Mouse (Mus musculus) liver, postnatal 0 days (tissue): Measurements from ENCODE around the gene Tmem179b. TPM values are rescaled to one million over a fixed set of nuclear protein-coding genes. Genes with fewer than 3 reads are reported as not detected.

ENCODE experiments used
- ATAC-seq: fragments of 200-750 bp; cut with Nextera tagmentation; 2 replicates; pipeline ENCODE4 v1.8.0; 2017; ENCODE audit warnings: mild to moderate bottlenecking, moderate library complexity
- DNase-seq: peaks from one replicate; pipeline ENCODE4 v3.0.0-alpha.2; 2016
- H3K27ac ChIP-seq: fragments of 300-500 bp; sonication (generic); 2 replicates; pipeline ENCODE4 v1.5.1; 2014; ENCODE audit warnings: antibody characterized with exemption, moderate library complexity, mild to moderate bottlenecking, low read depth
- H3K27me3 ChIP-seq: fragments of 300-500 bp; sonication (generic); 2 replicates; pipeline ENCODE4 v1.6.1; 2014; ENCODE audit warnings: low read length, control low read depth, mixed read lengths; ENCODE audit not compliant: insufficient read depth
- H3K36me3 ChIP-seq: fragments of 300-500 bp; sonication (generic); replicated peaks from 2 replicates; pipeline ENCODE4 v1.6.1; 2014; ENCODE audit warnings: mild to moderate bottlenecking, control low read depth, low read length, moderate library complexity, mixed read lengths; ENCODE audit not compliant: insufficient read depth
- H3K4me1 ChIP-seq: fragments of 300-500 bp; sonication (generic); 2 replicates; pipeline ENCODE4 v1.6.1; 2014; ENCODE audit warnings: antibody characterized with exemption, mild to moderate bottlenecking, control low read depth; ENCODE audit not compliant: insufficient read depth
- H3K4me2 ChIP-seq: fragments of 300-500 bp; sonication (generic); 2 replicates; pipeline ENCODE4 v1.6.1; 2014; ENCODE audit warnings: low read depth, mild to moderate bottlenecking, low read length, moderate library complexity, mixed read lengths
- H3K4me3 ChIP-seq: fragments of 300-500 bp; sonication (generic); 2 replicates; pipeline ENCODE4 v1.5.1; 2014; ENCODE audit warnings: low read depth, low read length
- H3K9ac ChIP-seq: fragments of 300-500 bp; sonication (generic); replicated peaks from 2 replicates; pipeline ENCODE4 v1.6.1; 2014; ENCODE audit warnings: mild to moderate bottlenecking, moderate library complexity
- H3K9me3 ChIP-seq: fragments of 300-500 bp; sonication (generic); 2 replicates; pipeline ENCODE4 v1.6.1; 2016; ENCODE audit warnings: mild to moderate bottlenecking, control low read depth, low read length, mixed read lengths
- CTCF ChIP-seq: sonication (generic); IDR thresholded peaks from 2 replicates; pipeline ENCODE4 v1.5.1; 2016; ENCODE audit warnings: antibody characterized with exemption, low read depth
- EP300 ChIP-seq: IDR thresholded peaks from 2 replicates; pipeline ENCODE4 v1.6.1; 2016; ENCODE audit warnings: antibody characterized with exemption, low read depth, mild to moderate bottlenecking
- WGBS: fragments of 180-500 bp; shearing (Covaris S2); extraction: QIAGEN DNeasy Blood & Tissue Kit; methylation state at CpG from one replicate; pipeline ENCODE4 v1.1.7; 2014; ENCODE audit not compliant: insufficient replicate concordance; 5-methylcytosine and 5-hydroxymethylcytosine counted together
- microRNA-seq: library from miRNA; unstranded; fragments of <30 nt; microRNA quantifications from one replicate; pipeline ENCODE4, GENCODE M21; 2016
- polyA plus RNA-seq: library from polyadenylated mRNA; unstranded; fragments of >200 nt; fragmentation: Nextera tagmentation; extraction: Ambion mirVana; gene quantifications from 2 replicates; pipeline ENCODE4 v1.2.1, GENCODE M21; 2015

Gene Tmem179b
- polyA plus RNA-seq, 1 experiment from 2014 or later, result 80.3 TPM

GRCm38 (mm10) chr19:8722907-8723573 lies 51.2 kb downstream of the Tmem179b start, which contains the start of gene Slc3a2:
Gene Slc3a2, minus strand, starts transcription at chr19:8723369.
- peaks cover 22% of the 10 kb centered on the region for H3K4me1 ChIP-seq
- peak within 1 kb of the TSS; percentile 74 for H3K4me3 ChIP-seq
- peak; percentile 97 for ATAC-seq
- H3K36me3 ChIP-seq, result peaks cover 27% of the 10 kb centered on the region
- DNase-seq, result peak; percentile 96
- peak within 1 kb of the TSS; percentile 78 for H3K4me2 ChIP-seq
- no peaks in the 10 kb centered on the region for H3K27me3 ChIP-seq
- no peaks in the 10 kb centered on the region for H3K9me3 ChIP-seq
- TF ChIP-seq CTCF (no peak), EP300 (peak; percentile 64; the same call in 1 of the 2 replicates)
- under 1% methylated on average over 50 of the region's 50 CpGs for WGBS
- peak within 1 kb of the TSS; percentile 97 for H3K27ac ChIP-seq
- H3K9ac ChIP-seq, result peak within 1 kb of the TSS; percentile 72

GRCm38 (mm10) chr19:8722559-8722906 lies 51.7 kb downstream of the Tmem179b start:
- H3K4me3 ChIP-seq, result peak overlapping the region; percentile 74
- no peaks in the 10 kb centered on the region for H3K9me3 ChIP-seq
- peak overlapping the region; percentile 97 for H3K27ac ChIP-seq
- no peaks in the 10 kb centered on the region for H3K27me3 ChIP-seq
- H3K9ac ChIP-seq, result peak overlapping the region; percentile 68
- ATAC-seq (no peak), DNase-seq (no peak)
- WGBS, result 2% methylated on average over 5 of the region's 5 CpGs
- no peak for TF ChIP-seq CTCF
- no peak for TF ChIP-seq EP300
- H3K36me3 ChIP-seq, result peaks cover 27% of the 10 kb centered on the region
- peak overlapping the region; percentile 78 for H3K4me2 ChIP-seq
- peaks cover 22% of the 10 kb centered on the region for H3K4me1 ChIP-seq

Small RNAs within 50 kb of the gene (microRNA-seq; reads per million reads assigned to microRNA genes)
- gene Mir6992, result not detected

Other genes starting within 250 kb of the Tmem179b start
- gene Slc22a8, start 183.2 kb downstream of the Tmem179b start, polyA plus RNA-seq, result 0.27 TPM in 2 replicates
- gene Slc22a6, start 156.4 kb downstream of the Tmem179b start, polyA plus RNA-seq, result not detected in 2 replicates
- gene Chrm1, start 110.7 kb downstream of the Tmem179b start, polyA plus RNA-seq, result not detected in 2 replicates
- 64.4 and 68.0 TPM in 2 replicates for gene Slc3a2, start 51.1 kb downstream of the Tmem179b start, polyA plus RNA-seq
- 36.0 and 36.8 TPM in 2 replicates for gene Wdr74, start 38.6 kb downstream of the Tmem179b start, polyA plus RNA-seq
- 0.31 and 0.43 TPM in 2 replicates for gene 1700092M07Rik, start 33.7 kb downstream of the Tmem179b start, polyA plus RNA-seq
- 36.3 and 37.5 TPM in 2 replicates for gene Stx5a, start 33.1 kb downstream of the Tmem179b start, polyA plus RNA-seq
- gene Nxf1, start 17.4 kb downstream of the Tmem179b start, polyA plus RNA-seq, result 47.9 and 49.9 TPM in 2 replicates
- 56.0 and 59.1 TPM in 2 replicates for gene Tmem223, start 3.5 kb downstream of the Tmem179b start, polyA plus RNA-seq
- gene Taf6l, start 11.9 kb upstream of the Tmem179b start, polyA plus RNA-seq, result 6.6 and 7.9 TPM in 2 replicates
- gene Polr2g, start 24.1 kb upstream of the Tmem179b start, polyA plus RNA-seq, result 61.7 and 63.3 TPM in 2 replicates
- 0.82 and 0.91 TPM in 2 replicates for gene Zbtb3, start 28.1 kb upstream of the Tmem179b start, polyA plus RNA-seq
- 9.8 and 12.5 TPM in 2 replicates for gene Ttc9c, start 44.9 kb upstream of the Tmem179b start, polyA plus RNA-seq
- 2.1 and 2.3 TPM in 2 replicates for gene Hnrnpul2, start 45.5 kb upstream of the Tmem179b start, polyA plus RNA-seq
- gene AC129217.1, start 55.3 kb upstream of the Tmem179b start, polyA plus RNA-seq, result not detected in 2 replicates
- 30.5 and 32.7 TPM in 2 replicates for gene Bscl2, start 63.0 kb upstream of the Tmem179b start, polyA plus RNA-seq
- 0.08 and 0.23 TPM in 2 replicates for gene Gng3, start 64.7 kb upstream of the Tmem179b start, polyA plus RNA-seq
- 0.24 and 0.26 TPM in 2 replicates for gene Lrrn4cl, start 76.3 kb upstream of the Tmem179b start, polyA plus RNA-seq
- gene Ubxn1, start 97.0 kb upstream of the Tmem179b start, polyA plus RNA-seq, result 147 TPM in 2 replicates
- 48.6 and 52.6 TPM in 2 replicates for gene Uqcc3, start 106.5 kb upstream of the Tmem179b start, polyA plus RNA-seq
- 27.5 and 31.3 TPM in 2 replicates for gene Lbhd1, start 109.3 kb upstream of the Tmem179b start, polyA plus RNA-seq
- gene Gm49403, start 109.5 kb upstream of the Tmem179b start, polyA plus RNA-seq, result not detected in 2 replicates
- 30.5 and 32.5 TPM in 2 replicates for gene 1810009A15Rik, start 114.4 kb upstream of the Tmem179b start, polyA plus RNA-seq
- gene Gm49416, start 114.5 kb upstream of the Tmem179b start, polyA plus RNA-seq, result not detected in 2 replicates
- gene Ints5, start 118.5 kb upstream of the Tmem179b start, polyA plus RNA-seq, result 11.4 and 12.1 TPM in 2 replicates
- gene Ganab, start 123.6 kb upstream of the Tmem179b start, polyA plus RNA-seq, result 29.4 and 32.4 TPM in 2 replicates
- gene B3gat3, start 145.9 kb upstream of the Tmem179b start, polyA plus RNA-seq, result 20.2 and 22.3 TPM in 2 replicates
- gene Rom1, start 154.9 kb upstream of the Tmem179b start, polyA plus RNA-seq, result 2.0 and 2.5 TPM in 2 replicates
- gene Eml3, start 155.1 kb upstream of the Tmem179b start, polyA plus RNA-seq, result 8.0 and 9.5 TPM in 2 replicates
- gene Mta2, start 167.4 kb upstream of the Tmem179b start, polyA plus RNA-seq, result 43.0 and 45.7 TPM in 2 replicates
- 9.0 and 10.7 TPM in 2 replicates for gene Tut1, start 179.4 kb upstream of the Tmem179b start, polyA plus RNA-seq
- 129 and 134 TPM in 2 replicates for gene Eef1g, start 192.6 kb upstream of the Tmem179b start, polyA plus RNA-seq
- 3.5 and 4.0 TPM in 2 replicates for gene Ahnak, start 214.8 kb upstream of the Tmem179b start, polyA plus RNA-seq